Mouse (Mus musculus): ENCODE measurements around the gene Bcar1.

- no peak for TF ChIP-seq CTCF (IDR thresholded peaks at IDR 0.05; ENCODE audit: borderline replicate concordance, control insufficient read depth, extremely low read depth, insufficient read depth, low read length, poor library complexity)
- no peak for TF ChIP-seq POLR2A (IDR thresholded peaks at IDR 0.05; ENCODE audit: control insufficient read depth, extremely low read depth, insufficient read depth, low read length, poor library complexity)
Measured at GRCm38 (mm10) chr8:111676237-111676636, 67.4 kb downstream of the Bcar1 start.
